Mouse (Mus musculus): ENCODE measurements around the gene Zfp286.

Zfp286 gene

DNA sequence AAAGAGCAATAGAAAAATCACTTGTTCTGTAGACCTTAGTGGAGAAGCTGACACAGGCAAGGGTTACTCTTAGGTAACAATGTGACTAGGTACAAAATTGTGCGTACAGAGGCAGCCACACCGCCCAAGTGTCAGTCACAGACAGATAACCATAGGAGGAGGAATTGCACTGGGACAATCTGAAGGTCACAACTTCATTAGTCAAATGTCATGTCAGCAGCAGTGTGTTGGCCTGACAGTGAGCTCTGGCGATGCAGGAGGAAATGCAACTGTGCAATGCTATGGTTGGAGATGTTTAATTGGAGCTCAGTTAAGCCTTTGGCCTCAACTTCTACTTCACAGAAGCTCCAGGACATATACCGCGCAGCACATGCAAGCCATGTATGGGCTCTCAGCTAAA lies 78.6 kb downstream of the Zfp286 start:
- DNase-seq (ENCODE audit: extremely low read depth, insufficient read length, low spot score), result no peak

DNA sequence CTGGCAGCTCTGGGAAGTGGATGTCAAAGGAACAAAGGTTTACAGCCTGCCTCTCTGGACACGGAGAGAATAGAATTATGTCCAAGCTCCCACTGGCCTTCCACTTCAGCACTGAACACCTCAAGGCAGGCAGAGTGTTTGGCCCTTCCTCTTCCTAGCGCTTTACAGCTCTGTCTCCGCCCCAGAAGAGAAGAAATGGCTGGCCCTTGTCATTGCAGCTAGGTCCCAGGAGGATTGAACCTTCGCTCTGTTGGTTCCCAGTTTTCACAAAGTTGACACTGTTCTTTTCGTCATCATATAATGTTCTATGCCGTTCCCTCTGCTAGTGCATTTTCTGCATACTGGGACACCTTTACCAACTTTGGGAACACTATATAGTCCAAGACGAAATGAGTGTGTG lies 81.0 kb downstream of the Zfp286 start:
- DNase-seq (ENCODE audit: extremely low read depth, insufficient read length, low spot score), result no peak

GRCm38 (mm10) chr11:62706141-62706540 lies 83.1 kb downstream of the Zfp286 start:
- no peak for DNase-seq (ENCODE audit: extremely low read depth, insufficient read length, low spot score)

Measured in 3134 (cell line).